Mouse (Mus musculus) megakaryocyte, embryonic 14.5 days (primary cell): ENCODE results near the gene Setd2. TPM values are rescaled to one million over a fixed set of nuclear protein-coding genes. Genes with fewer than 3 reads are reported as not detected.

ENCODE experiments used
- H3K27me3 ChIP-seq: replicated peaks from 2 replicates; pipeline ENCODE3; 2012; ENCODE audit warnings: inconsistent platforms
- H3K36me3 ChIP-seq: replicated peaks from 2 replicates; pipeline ENCODE3; 2012; ENCODE audit warnings: low read length, inconsistent platforms, mixed read lengths
- H3K4me1 ChIP-seq: 2 replicates; pipeline ENCODE4 v1.6.1; 2012; ENCODE audit warnings: inconsistent platforms
- H3K4me3 ChIP-seq: replicated peaks from 2 replicates; pipeline ENCODE3; 2012; ENCODE audit warnings: moderate library complexity, mild to moderate bottlenecking, inconsistent platforms
- H3K9me3 ChIP-seq: 2 replicates; pipeline ENCODE4 v1.6.1; 2012; ENCODE audit warnings: inconsistent platforms
- FLI1 ChIP-seq: IDR thresholded peaks from 2 replicates; pipeline ENCODE4 v1.6.1; 2012; ENCODE audit warnings: low read length, inconsistent platforms, mixed read lengths
- GATA1 ChIP-seq: IDR thresholded peaks from 3 replicates; pipeline ENCODE4 v1.6.1; 2012; ENCODE audit warnings: mixed read lengths, low read length, inconsistent platforms, borderline replicate concordance
- polyA plus RNA-seq: library from polyadenylated mRNA; stranded (reverse); fragments of >175 nt; gene quantifications from 2 replicates; pipeline ENCODE4 v1.2.3, GENCODE M21; 2012; ENCODE audit warnings: low replicate concordance; ENCODE audit not compliant: insufficient read depth

Setd2 gene
- polyA plus RNA-seq, 1 experiment = 4.6 TPM

DNA sequence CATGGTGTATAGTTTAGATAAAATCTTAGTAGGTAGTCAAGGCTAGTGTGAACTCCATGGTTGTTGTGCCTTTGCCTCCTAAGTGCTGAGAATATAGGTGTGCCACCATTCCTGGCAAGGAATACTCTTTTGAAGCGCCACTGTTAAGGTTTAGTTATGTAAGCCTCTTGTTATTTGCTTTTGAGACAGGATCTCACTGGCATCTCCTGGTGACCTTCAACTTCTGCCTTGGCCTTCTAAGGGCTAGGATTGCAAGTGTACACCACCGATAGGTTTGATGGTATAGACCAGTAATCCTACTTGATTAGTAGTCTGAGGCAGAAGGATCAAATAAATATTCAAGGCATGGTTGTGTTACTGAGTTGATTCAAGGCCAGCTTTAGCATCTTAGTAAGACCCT, 4.2 kb downstream of the Setd2 start:
- Histone ChIP-seq H3K9me3 (no peaks in the 10 kb centered on the region), H3K27me3 (no peaks in the 10 kb centered on the region), H3K4me1 (peaks cover 73% of the 10 kb centered on the region), H3K36me3 (peaks cover 41% of the 10 kb centered on the region), H3K4me3 (no peak overlapping the region)
- no peak for TF ChIP-seq GATA1
- TF ChIP-seq FLI1 = no peak

DNA sequence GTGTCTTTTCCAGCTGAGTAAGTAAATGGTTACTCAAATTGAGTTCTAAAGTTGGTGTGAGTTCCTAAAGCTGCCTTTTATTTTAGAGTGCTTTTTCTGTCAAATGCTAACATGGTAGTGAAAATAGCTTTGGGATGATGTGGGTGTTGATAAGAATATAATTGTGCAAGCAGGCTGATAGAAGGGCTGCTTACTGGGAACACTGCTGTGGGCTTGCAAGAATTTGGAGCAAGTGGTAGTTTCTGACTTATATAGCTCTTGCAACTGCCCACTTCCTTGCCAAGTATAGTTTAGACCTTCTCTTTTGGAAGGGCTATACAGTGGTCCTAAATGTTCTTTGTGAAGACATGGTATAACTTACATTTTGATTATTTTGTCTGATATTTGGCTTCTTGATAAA, 6.1 kb downstream of the Setd2 start:
- Histone ChIP-seq H3K27me3 (no peaks in the 10 kb centered on the region), H3K9me3 (no peaks in the 10 kb centered on the region), H3K36me3 (peaks cover 46% of the 10 kb centered on the region), H3K4me1 (peaks cover 90% of the 10 kb centered on the region), H3K4me3 (no peak overlapping the region)
- TF ChIP-seq GATA1 (no peak), FLI1 (no peak)

DNA sequence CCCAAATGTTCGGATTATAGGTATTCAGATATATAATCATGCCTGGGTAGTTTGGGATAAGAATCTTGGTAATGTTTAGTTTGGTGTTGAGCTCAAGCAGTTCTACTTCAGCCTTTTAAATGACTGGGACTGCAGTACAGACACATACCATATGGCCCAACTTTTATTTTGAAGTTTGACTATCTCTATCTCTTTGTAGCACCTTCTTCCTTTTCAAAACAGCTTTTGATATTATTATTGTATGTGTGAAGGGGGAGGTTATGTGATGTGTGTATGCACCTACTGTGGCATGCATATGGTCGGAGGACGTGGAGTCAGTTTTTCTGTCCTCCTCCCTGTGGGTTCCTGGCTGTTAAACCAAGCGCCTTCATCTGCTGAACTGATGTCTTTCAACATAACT, 9.6 kb downstream of the Setd2 start:
- Histone ChIP-seq H3K36me3 (peaks cover 36% of the 10 kb centered on the region), H3K27me3 (no peaks in the 10 kb centered on the region), H3K4me3 (no peak overlapping the region), H3K9me3 (no peaks in the 10 kb centered on the region), H3K4me1 (peaks cover 66% of the 10 kb centered on the region)
- TF ChIP-seq GATA1 = no peak
- TF ChIP-seq FLI1 = no peak

DNA sequence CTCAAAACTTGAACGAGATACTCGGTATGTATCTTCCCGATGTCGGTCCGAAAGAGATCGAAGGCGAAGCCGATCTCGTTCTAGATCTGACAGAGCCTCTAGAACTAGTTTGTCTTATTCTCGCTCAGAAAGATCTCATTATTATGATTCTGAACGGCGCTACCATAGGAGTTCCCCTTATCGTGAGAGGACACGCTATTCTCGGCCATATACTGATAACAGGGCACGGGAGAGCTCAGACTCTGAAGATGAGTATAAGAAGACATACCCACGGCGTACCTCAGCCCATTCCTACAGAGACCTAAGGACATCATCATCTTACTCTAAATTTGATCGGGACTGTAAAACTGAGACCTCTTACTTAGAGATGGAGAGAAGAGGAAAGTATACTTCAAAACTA, 15.9 kb downstream of the Setd2 start:
- Histone ChIP-seq H3K9me3 (no peaks in the 10 kb centered on the region), H3K27me3 (no peaks in the 10 kb centered on the region), H3K4me3 (no peak overlapping the region), H3K36me3 (peaks cover 76% of the 10 kb centered on the region), H3K4me1 (peaks cover 15% of the 10 kb centered on the region)
- no peak for TF ChIP-seq GATA1
- no peak for TF ChIP-seq FLI1

DNA sequence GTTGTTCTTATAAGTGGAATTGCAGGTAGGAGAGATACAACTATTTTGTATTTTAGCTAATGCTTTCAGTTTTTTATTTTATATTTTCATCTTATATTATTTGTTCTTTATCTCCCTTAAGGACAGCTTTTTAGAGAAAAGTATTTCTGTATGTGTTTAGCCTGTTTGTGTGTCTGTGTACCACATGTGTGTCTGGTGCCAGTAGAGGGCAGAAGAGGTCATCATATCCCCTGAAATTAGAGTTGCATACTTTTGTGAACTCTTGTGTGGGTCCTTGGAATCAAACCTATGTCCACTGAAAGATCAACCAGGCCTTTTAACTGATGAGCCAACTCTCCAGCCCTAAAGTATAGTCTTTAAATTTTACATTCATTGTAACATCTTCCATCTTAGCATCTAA, 35.9 kb downstream of the Setd2 start:
- Histone ChIP-seq H3K9me3 (no peaks in the 10 kb centered on the region), H3K36me3 (peaks cover 96% of the 10 kb centered on the region), H3K4me1 (no peaks in the 10 kb centered on the region), H3K27me3 (no peaks in the 10 kb centered on the region), H3K4me3 (no peak overlapping the region)
- TF ChIP-seq FLI1 (no peak), GATA1 (no peak)

DNA sequence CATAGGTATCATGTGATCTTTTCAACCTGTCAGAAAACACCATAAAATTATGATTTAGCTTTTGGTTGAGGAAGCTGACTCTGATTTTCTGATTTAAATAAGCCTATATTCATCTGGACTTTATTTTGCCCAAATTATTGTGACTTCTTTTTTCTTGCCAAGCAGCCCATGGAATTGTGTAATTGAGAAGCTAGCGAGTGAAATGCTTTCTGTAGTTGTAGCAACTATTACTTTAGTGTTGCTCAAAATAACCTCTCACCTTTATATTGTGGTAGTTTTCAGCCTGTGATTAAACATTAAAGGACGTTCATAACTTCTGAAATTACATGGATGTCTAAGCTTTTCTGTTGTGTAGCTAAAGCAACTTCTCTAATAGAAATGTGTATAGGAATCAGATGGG, 49.8 kb downstream of the Setd2 start:
- Histone ChIP-seq H3K36me3 (peaks cover 82% of the 10 kb centered on the region), H3K4me3 (no peak overlapping the region), H3K27me3 (no peaks in the 10 kb centered on the region), H3K9me3 (no peaks in the 10 kb centered on the region), H3K4me1 (peaks cover 16% of the 10 kb centered on the region)
- TF ChIP-seq GATA1 (no peak), FLI1 (no peak)

DNA sequence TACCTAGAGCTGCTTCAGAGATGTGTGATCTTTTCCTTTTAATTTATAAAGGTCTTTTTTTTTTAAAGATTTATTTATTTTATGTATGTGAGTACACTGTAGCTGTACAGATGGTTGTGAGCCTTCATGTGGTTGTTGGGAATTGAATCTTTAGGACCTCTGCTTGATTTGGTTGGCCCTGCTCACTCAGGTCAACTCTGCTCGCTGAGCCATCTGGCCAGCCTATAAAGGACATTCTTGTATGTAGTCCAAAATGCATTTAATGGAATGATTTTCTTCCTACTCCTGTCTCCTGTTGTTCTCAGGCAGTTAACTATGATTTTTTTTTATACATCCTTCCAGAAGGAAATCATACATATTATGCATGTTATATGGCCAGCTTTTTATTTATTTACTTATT, 51.1 kb downstream of the Setd2 start:
- Histone ChIP-seq H3K27me3 (no peaks in the 10 kb centered on the region), H3K9me3 (no peaks in the 10 kb centered on the region), H3K4me1 (peaks cover 16% of the 10 kb centered on the region), H3K4me3 (no peak overlapping the region), H3K36me3 (peaks cover 82% of the 10 kb centered on the region)
- TF ChIP-seq FLI1 (no peak), GATA1 (no peak)

DNA sequence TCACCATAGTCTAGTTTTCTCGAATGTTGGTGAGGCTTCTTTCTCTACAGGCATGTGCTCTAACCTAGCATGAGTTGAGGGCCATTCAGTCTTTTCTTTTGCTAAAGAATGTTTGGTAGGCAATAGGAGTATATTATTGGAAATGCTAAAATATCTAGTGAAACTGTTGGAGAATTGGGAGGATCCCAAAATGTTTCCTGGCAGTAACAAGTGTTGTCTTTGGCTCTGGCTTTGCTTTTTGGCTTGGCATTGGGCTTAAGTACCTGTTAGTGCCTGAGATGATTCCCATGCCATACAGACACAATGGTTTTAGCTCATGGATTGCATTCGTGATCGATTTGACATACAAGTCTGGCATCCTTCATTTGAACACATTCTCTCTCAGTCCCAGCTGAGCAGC, 79.1 kb downstream of the Setd2 start:
- Histone ChIP-seq H3K27me3 (no peaks in the 10 kb centered on the region), H3K4me3 (no peak overlapping the region), H3K9me3 (no peaks in the 10 kb centered on the region), H3K4me1 (peaks cover 51% of the 10 kb centered on the region), H3K36me3 (peaks cover 88% of the 10 kb centered on the region)
- TF ChIP-seq FLI1 = no peak
- TF ChIP-seq GATA1 = no peak

DNA sequence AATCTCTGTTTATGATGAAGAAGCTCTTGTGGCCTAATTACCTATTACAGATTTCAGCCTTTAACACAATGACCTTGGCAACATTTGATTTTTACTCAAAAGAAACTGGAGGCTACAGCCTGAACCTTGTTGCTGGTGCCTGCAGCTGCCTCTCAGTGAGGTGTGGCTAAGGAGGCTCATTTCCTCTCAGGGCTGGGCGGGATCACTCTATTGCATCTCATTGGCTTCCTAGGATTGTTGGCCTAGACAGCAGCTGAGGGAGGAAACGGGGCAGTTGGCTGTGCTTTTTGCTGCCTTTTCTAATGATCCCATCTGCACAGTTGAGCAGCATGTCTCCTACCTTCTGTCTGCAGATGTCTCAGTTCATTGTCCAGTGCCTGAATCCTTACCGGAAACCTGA, 84.7 kb downstream of the Setd2 start:
- H3K9me3 ChIP-seq = no peaks in the 10 kb centered on the region
- H3K36me3 ChIP-seq = peaks cover 94% of the 10 kb centered on the region
- no peak for TF ChIP-seq GATA1
- no peak for TF ChIP-seq FLI1
- no peak overlapping the region for H3K4me3 ChIP-seq
- H3K27me3 ChIP-seq = no peaks in the 10 kb centered on the region
- H3K4me1 ChIP-seq = peaks cover 30% of the 10 kb centered on the region

DNA sequence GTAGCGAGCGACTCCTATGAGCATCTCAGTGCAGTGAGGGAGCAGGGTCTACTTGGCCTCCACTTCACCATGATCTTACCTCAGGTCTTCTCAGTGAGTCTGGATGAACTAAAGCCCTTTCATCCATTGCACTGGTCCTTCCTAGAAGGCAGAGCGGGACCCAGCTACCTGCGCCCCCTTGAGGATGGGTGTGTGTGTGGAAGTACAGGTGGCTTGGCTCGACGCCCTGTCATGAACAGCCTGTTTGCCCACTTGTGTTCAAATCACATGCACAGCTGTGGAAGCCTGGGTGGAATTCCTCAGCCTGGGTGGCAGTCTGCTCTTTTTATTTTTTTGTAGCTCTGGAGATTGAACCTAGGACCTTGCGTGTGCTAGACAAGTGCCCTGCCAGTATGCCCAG, 87.8 kb downstream of the Setd2 start:
- peaks cover 95% of the 10 kb centered on the region for H3K36me3 ChIP-seq
- H3K9me3 ChIP-seq = no peaks in the 10 kb centered on the region
- no peak for TF ChIP-seq FLI1
- TF ChIP-seq GATA1 = no peak

DNA sequence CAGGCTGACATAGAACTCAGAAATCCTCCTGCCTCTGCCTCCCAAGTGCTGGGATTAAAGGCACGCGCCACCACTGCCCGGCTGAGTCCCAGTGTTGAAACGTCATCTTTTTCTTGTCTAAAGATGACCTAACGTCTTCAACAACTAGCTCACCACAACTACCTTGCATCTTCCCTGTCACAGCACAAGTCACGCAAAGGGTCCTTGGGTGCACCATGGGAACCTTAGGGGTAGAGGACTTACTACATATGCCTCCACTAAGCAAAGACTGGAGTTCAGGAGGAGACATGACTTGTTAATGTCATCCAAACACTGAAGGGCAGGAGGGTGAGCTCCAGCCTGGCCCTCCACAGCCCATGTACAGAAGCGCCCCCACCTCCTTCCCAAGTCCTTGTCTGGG, 88.3 kb downstream of the Setd2 start:
- H3K36me3 ChIP-seq = peaks cover 95% of the 10 kb centered on the region
- TF ChIP-seq FLI1 (no peak), GATA1 (no peak)
- H3K4me1 ChIP-seq = peaks cover 36% of the 10 kb centered on the region
- no peak overlapping the region for H3K4me3 ChIP-seq
- H3K9me3 ChIP-seq = no peaks in the 10 kb centered on the region
- H3K27me3 ChIP-seq = no peaks in the 10 kb centered on the region

More for the DNA sequence above, 87.8 kb downstream of the Setd2 start:
- Histone ChIP-seq H3K4me3 (no peak overlapping the region), H3K4me1 (peaks cover 38% of the 10 kb centered on the region), H3K27me3 (no peaks in the 10 kb centered on the region)

DNA sequence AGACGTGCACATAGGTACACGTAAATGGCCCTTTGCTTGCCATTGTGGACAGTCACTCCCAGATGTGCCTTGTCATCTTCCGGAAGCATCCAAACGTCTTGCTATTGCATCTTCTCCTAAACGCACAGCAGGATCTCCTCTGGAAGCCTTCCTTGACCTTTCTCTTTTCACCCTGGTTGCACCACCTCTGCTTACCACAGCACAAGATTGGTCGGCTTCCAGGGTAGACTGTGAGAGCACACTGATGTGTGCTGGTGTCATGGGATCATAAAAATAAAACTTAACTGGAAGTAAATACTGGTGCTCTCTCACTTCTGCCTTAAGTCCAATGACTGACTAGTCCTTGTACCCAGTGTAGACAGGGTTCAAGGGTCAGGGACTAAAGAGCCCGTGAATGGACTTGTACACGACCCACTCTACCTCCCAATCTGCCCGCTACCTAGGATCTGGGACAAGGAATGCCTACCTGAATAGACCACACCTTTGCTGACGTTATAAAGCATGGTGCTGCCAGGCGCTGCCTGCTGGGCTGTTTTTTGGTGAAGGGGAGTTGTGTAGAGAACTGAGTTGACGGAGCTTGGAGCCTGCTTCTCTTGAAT, 90.3 kb downstream of the Setd2 start:
- no peak overlapping the region for H3K4me3 ChIP-seq
- H3K4me1 ChIP-seq = peaks cover 42% of the 10 kb centered on the region
- TF ChIP-seq FLI1 (no peak), GATA1 (no peak)
- H3K27me3 ChIP-seq = no peaks in the 10 kb centered on the region
- H3K36me3 ChIP-seq = peaks cover 100% of the 10 kb centered on the region
- H3K9me3 ChIP-seq = no peaks in the 10 kb centered on the region
